Mouse (Mus musculus): Measurements from ENCODE around the gene Pglyrp2. TPM values are rescaled to one million over a fixed set of nuclear protein-coding genes. Genes with fewer than 3 reads are reported as not detected.
A peak's percentile ranks its signal among the peaks of the same experiment; 100 is the strongest.

Pglyrp2 gene
- polyA plus RNA-seq, 1 experiment from 2014 or later: not detected

DNA sequence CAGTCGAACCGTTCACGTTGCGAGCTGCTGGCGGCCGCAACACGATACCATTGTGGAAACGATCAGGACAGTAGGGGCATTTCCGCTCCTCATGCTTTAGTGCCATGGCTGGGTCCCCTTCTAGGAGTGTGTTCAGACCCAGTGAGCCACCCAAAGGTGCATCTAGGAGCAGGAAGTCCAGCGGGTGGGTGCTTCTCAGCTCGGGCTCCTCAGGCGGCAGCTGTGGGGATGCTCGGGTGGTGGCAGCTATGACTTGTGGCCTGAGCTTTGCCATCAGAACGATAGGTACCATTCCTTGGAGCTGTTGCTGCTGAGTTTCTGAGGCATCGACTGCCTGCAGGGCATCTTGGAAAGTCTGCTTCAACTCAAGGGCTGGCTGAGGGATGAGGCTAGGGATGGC is 47.5 kb downstream of the Pglyrp2 start:
- no peak for ATAC-seq (ENCODE audit: low FRiP score, low read depth)
- 89% methylated on average over 15 of the region's 15 CpGs for WGBS
- Histone ChIP-seq H3K9ac (replicated peaks) (no peak overlapping the region), H3K36me3 (peaks cover 26% of the 10 kb centered on the region), H3K4me3 (no peak overlapping the region), H3K27ac (replicated peaks) (no peak overlapping the region), H3K27me3 (no peaks in the 10 kb centered on the region), H3K4me2 (replicated peaks) (no peak overlapping the region), H3K9me3 (no peaks in the 10 kb centered on the region), H3K4me1 (no peaks in the 10 kb centered on the region; the same call in 1 of the 2 replicates)

DNA sequence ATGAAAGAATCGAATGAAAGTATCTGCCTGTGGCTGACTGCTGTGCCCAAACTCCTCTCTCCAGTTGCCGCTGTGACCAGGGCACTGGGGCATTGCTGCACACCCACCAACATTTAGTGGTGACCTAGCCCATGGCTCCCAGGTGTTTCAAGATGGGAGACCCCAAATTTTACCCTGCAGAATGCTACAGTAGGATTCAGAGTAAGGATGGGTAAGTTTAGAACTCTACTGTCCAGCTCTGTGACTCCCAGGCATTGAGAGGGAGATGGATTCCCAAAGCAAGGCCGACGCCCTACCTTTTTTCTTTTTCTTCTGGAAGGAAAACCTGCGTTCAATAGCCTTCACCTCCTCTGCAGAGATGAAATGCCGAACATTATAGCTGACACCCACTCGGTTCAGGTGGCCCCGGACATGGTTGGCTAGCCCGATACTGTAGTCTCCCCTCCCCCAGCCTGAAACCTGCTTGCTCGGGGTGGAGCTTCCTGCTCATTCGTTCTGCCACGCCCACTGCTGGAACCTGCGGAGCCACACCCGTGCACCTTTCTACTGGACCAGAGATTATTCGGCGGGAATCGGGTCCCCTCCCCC is 54.9 kb downstream of the Pglyrp2 start:
- H3K4me3 ChIP-seq: peak overlapping the region; percentile 17; the same call in 1 of the 2 replicates
- no peak overlapping the region for H3K9ac ChIP-seq (replicated peaks)
- no peak for ATAC-seq (ENCODE audit: low FRiP score, low read depth)
- WGBS: 21% methylated on average over 11 of the region's 17 CpGs
- no peaks in the 10 kb centered on the region for H3K9me3 ChIP-seq
- H3K27ac ChIP-seq (replicated peaks): no peak overlapping the region
- H3K4me1 ChIP-seq: peaks cover 8% of the 10 kb centered on the region
- H3K36me3 ChIP-seq: 0 out of 2 replicates have a peak, but pooled peaks cover 8% of the 10 kb centered on the region
- peak overlapping the region; percentile 35 for H3K4me2 ChIP-seq (replicated peaks)
- H3K27me3 ChIP-seq: 0 out of 2 replicates have a peak, but pooled peaks cover 3% of the 10 kb centered on the region

GRCm38 (mm10) chr17:32367706-32368105 is 56.3 kb downstream of the Pglyrp2 start:
- Histone ChIP-seq H3K9me3 (no peaks in the 10 kb centered on the region), H3K4me1 (peaks cover 17% of the 10 kb centered on the region)

GRCm38 (mm10) chr17:32365296-32365695 is 58.7 kb downstream of the Pglyrp2 start:
- Histone ChIP-seq H3K27me3 (0 out of 2 replicates have a peak, but pooled peaks cover 3% of the 10 kb centered on the region), H3K9me3 (no peaks in the 10 kb centered on the region), H3K27ac (replicated peaks) (no peak overlapping the region), H3K4me2 (replicated peaks) (no peak overlapping the region), H3K36me3 (peaks cover 30% of the 10 kb centered on the region), H3K4me3 (no peak overlapping the region), H3K9ac (replicated peaks) (no peak overlapping the region), H3K4me1 (peaks cover 27% of the 10 kb centered on the region)
- ATAC-seq (ENCODE audit: low FRiP score, low read depth): no peak
- 80% methylated on average over 1 of the region's 1 CpGs for WGBS

More at GRCm38 (mm10) chr17:32367706-32368105, 56.3 kb downstream of the Pglyrp2 start:
- 0 out of 2 replicates have a peak, but pooled peaks cover 8% of the 10 kb centered on the region for H3K36me3 ChIP-seq
- 0 out of 2 replicates have a peak, but pooled peaks cover 3% of the 10 kb centered on the region for H3K27me3 ChIP-seq
- no peak overlapping the region for H3K4me3 ChIP-seq
- ATAC-seq (ENCODE audit: low FRiP score, low read depth): no peak
- no peak overlapping the region for H3K4me2 ChIP-seq (replicated peaks)
- H3K27ac ChIP-seq (replicated peaks): no peak overlapping the region
- no peak overlapping the region for H3K9ac ChIP-seq (replicated peaks)
- WGBS: 90% methylated on average over 11 of the region's 11 CpGs

- Histone ChIP-seq H3K36me3 (peaks cover 34% of the 10 kb centered on the region), H3K9ac (replicated peaks) (peak overlapping the region; percentile 93; the same call in 1 of the 2 replicates), H3K4me3 (peak overlapping the region; percentile 96), H3K4me1 (peaks cover 27% of the 10 kb centered on the region), H3K4me2 (replicated peaks) (peak overlapping the region; percentile 50), H3K27ac (replicated peaks) (peak overlapping the region; percentile 73; the same call in 1 of the 2 replicates), H3K27me3 (0 out of 2 replicates have a peak, but pooled peaks cover 3% of the 10 kb centered on the region), H3K9me3 (no peaks in the 10 kb centered on the region)
- ATAC-seq (ENCODE audit: low FRiP score, low read depth): peak; percentile 28; the same call in 1 of the 2 replicates
- WGBS: 72% methylated on average over 5 of the region's 5 CpGs
These were observed 59.1 kb downstream of the Pglyrp2 start for GRCm38 (mm10) chr17:32364850-32365249.

DNA sequence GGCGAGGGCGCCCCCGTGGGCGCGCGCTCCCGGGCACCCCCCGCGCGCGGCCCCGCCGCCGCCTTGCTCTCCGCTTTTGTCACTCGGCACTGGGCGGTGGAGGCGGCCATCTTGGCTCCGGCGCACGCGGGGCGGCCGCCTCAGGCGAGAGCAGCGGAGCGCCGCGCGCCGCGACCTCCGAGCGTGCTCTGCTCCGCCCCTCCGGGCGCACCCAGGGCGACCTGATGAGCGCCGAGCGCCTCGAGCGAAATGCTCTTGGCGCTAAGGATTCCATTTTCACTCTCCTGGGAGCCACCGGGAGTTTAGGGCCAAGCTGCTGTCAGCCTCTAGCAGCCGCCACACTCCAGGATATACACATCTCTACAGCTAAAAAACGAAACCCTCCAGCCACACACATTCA is 59.6 kb downstream of the Pglyrp2 start:
- ATAC-seq (ENCODE audit: low FRiP score, low read depth): peak; percentile 91
- Histone ChIP-seq H3K27me3 (0 out of 2 replicates have a peak, but pooled peaks cover 3% of the 10 kb centered on the region), H3K27ac (replicated peaks) (peak overlapping the region; percentile 73), H3K9ac (replicated peaks) (peak overlapping the region; percentile 93), H3K36me3 (peaks cover 39% of the 10 kb centered on the region), H3K4me1 (peaks cover 27% of the 10 kb centered on the region), H3K4me2 (replicated peaks) (peak overlapping the region; percentile 90), H3K4me3 (peak overlapping the region; percentile 96), H3K9me3 (no peaks in the 10 kb centered on the region)
- WGBS: under 1% methylated on average over 34 of the region's 47 CpGs

DNA sequence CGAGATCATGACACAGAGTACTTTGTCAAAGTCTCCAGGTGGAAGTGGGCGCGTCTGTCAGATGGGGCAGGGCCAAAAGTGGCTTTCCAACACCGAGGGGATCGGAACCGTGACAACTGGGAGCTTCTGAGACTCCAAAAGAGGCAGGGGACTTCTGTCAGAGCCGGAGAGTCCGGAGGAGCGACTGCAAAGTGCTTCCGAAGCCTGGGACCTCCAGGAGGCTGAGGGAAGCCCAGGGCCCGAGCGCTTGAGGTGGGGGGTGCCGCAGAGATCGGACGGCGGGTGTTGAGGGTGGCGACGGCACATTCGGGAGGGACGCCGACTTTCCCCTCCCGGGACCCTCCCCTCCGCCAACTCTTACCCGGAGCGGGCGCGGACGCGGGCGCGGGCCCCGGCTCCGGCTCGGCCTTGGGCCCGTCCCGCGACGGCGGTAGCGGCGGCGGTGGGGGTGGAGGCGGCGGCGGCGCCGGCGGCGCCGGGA is 60.1 kb downstream of the Pglyrp2 start:
- H3K9ac ChIP-seq (replicated peaks): peak overlapping the region; percentile 93
- H3K4me1 ChIP-seq: peaks cover 27% of the 10 kb centered on the region
- ATAC-seq (ENCODE audit: low FRiP score, low read depth): peak; percentile 63
- peaks cover 44% of the 10 kb centered on the region for H3K36me3 ChIP-seq
- peak overlapping the region; percentile 90 for H3K4me2 ChIP-seq (replicated peaks)
- H3K27me3 ChIP-seq: 0 out of 2 replicates have a peak, but pooled peaks cover 3% of the 10 kb centered on the region
- H3K9me3 ChIP-seq: no peaks in the 10 kb centered on the region
- H3K27ac ChIP-seq (replicated peaks): peak overlapping the region; percentile 73
- peak overlapping the region; percentile 96 for H3K4me3 ChIP-seq
- under 1% methylated on average over 22 of the region's 50 CpGs for WGBS

DNA sequence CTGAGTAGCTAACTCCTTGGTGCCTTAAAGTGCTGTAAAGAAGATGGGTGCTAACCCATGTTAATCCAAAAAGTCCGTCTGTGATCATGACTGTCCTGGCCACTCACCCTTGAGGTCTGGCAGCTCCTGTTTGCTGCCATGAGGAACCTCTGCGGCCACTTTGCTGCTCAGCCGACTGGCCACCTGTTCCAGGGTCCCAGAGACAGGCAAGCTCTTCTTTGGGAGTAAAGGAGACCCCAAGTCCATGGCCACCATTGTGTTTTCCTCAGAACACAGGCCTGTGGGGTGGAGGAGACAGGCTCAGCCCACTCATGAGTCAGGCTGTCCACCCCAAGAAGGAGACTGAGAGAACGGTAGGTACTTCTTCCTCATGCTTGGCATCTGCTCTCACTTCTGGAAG is 61.3 kb downstream of the Pglyrp2 start:
- 86% methylated on average over 4 of the region's 4 CpGs for WGBS
- Histone ChIP-seq H3K9ac (replicated peaks) (peak overlapping the region; percentile 93), H3K27ac (replicated peaks) (no peak overlapping the region), H3K4me1 (peaks cover 27% of the 10 kb centered on the region), H3K9me3 (no peaks in the 10 kb centered on the region), H3K36me3 (peaks cover 55% of the 10 kb centered on the region), H3K4me3 (peak overlapping the region; percentile 96), H3K4me2 (replicated peaks) (peak overlapping the region; percentile 90), H3K27me3 (0 out of 2 replicates have a peak, but pooled peaks cover 1% of the 10 kb centered on the region)
- ATAC-seq (ENCODE audit: low FRiP score, low read depth): no peak

Small RNA genes within 50 kb of the gene (microRNA-seq; reads per million reads assigned to microRNA genes)
- not detected for gene Gm22201

Other genes with a start within 250 kb of the Pglyrp2 start
- 0.37 TPM in 1 of 2 replicates, not detected in the other for gene Ephx3, start 234.6 kb downstream of the Pglyrp2 start, polyA plus RNA-seq (2016; fragmentation: Nextera tagmentation; extraction: Ambion mirVana)
- 108 and 116 TPM in 2 replicates for gene Brd4, start 139.4 kb downstream of the Pglyrp2 start, polyA plus RNA-seq (2016; fragmentation: Nextera tagmentation; extraction: Ambion mirVana)
- gene Akap8, start 102.9 kb downstream of the Pglyrp2 start, polyA plus RNA-seq (2016; fragmentation: Nextera tagmentation; extraction: Ambion mirVana): 140 and 151 TPM in 2 replicates
- 131 and 133 TPM in 2 replicates for gene Akap8l, start 73.6 kb downstream of the Pglyrp2 start, polyA plus RNA-seq (2016; fragmentation: Nextera tagmentation; extraction: Ambion mirVana)
- gene Wiz, start 34.7 kb downstream of the Pglyrp2 start, polyA plus RNA-seq (2016; fragmentation: Nextera tagmentation; extraction: Ambion mirVana): 47.2 and 50.2 TPM in 2 replicates
- gene Rasal3, start 20.6 kb downstream of the Pglyrp2 start, polyA plus RNA-seq (2016; fragmentation: Nextera tagmentation; extraction: Ambion mirVana): 0.59 and 1.1 TPM in 2 replicates
- gene Cyp4f39, start 28.6 kb upstream of the Pglyrp2 start, polyA plus RNA-seq (2016; fragmentation: Nextera tagmentation; extraction: Ambion mirVana): 0.48 and 0.56 TPM in 2 replicates
- 11.4 and 11.7 TPM in 2 replicates for gene Cyp4f17, start 81.9 kb upstream of the Pglyrp2 start, polyA plus RNA-seq (2016; fragmentation: Nextera tagmentation; extraction: Ambion mirVana)
- 16.7 and 19.9 TPM in 2 replicates for gene Cyp4f16, start 112.4 kb upstream of the Pglyrp2 start, polyA plus RNA-seq (2016; fragmentation: Nextera tagmentation; extraction: Ambion mirVana)
- gene Cyp4f37, start 197.1 kb upstream of the Pglyrp2 start, polyA plus RNA-seq (2016; fragmentation: Nextera tagmentation; extraction: Ambion mirVana): 1.1 TPM in 1 of 2 replicates, not detected in the other
- not detected in 2 replicates for gene Cyp4f40, start 234.7 kb upstream of the Pglyrp2 start, polyA plus RNA-seq (2016; fragmentation: Nextera tagmentation; extraction: Ambion mirVana)